Comparison of ENCODE assay signal across 1 mouse cellular context in the genomic region with DNA sequence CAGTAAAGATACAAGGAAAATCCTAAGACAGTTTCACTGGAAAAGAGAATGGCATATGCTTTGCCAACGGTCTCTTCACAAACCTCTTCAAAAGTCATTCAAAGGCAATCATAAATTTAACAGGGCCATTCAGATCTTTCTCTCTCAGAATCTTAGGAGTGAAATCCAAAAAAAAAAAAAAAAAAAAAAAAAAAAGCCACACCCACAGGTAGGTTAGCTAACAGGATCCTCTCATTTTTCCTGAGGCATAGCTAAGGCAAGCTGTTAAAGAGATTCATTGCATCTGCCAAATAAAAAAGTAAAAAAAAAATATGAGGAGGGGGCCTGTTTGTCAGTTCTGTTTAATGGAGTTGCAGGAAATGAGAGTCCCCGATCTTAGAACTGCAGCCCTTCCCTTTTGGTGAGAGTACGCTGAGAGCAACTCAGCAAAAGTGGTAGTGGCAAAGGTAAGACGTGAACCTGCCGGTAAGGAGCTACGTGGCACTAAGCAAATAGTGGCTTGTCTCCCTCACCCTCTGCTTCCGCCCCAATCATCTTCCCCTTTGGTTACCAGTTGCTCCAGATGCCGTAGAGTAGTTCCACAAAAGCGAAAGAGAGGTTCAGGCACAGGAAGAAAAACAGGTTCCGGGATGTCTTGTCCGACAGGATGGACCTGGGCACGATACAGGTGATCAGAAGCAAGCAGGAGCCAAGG.
A peak's percentile ranks its signal among the peaks of the same experiment; 100 is the strongest.
TF ChIP-seq lines count a peak whose summit lies in the region.

No protein-coding gene starts in this region.

TF ChIP-seq in MEL, 35 proteins besides CTCF, POLR2A, EP300 and RAD21 (continued from another document):
- no peak for TF ChIP-seq GABPA (IDR thresholded peaks at IDR 0.05; ENCODE audit: low read depth, low read length)
- no peak for TF ChIP-seq CHD2 (IDR thresholded peaks at IDR 0.05; ENCODE audit: low read length)
- no peak for TF ChIP-seq MXI1 (IDR thresholded peaks at IDR 0.05; ENCODE audit: low read depth, low read length)
- TF ChIP-seq USF1 (IDR thresholded peaks at IDR 0.05; ENCODE audit: low read depth, low read length) = no peak
- no peak for TF ChIP-seq GATA1 (IDR thresholded peaks at IDR 0.05; ENCODE audit: low read depth, low read length)
- peak; percentile 24; the same call in 1 of the 2 replicates for TF ChIP-seq SIN3A (IDR thresholded peaks at IDR 0.05; ENCODE audit: low read length)
- no peak for TF ChIP-seq POLR2AphosphoS5 (IDR thresholded peaks at IDR 0.05; ENCODE audit: borderline replicate concordance, low read depth, low read length)
